Mouse (Mus musculus) heart, adult 9 months (tissue): ENCODE results near the gene Disp3.

Source experiments
- DNase-seq, 2 experiments: peaks; one replicate each; pipeline ENCODE4 v3.0.0; 2022; ENCODE audit warnings: low spot score in 2 of 2

The Disp3 gene

DNA sequence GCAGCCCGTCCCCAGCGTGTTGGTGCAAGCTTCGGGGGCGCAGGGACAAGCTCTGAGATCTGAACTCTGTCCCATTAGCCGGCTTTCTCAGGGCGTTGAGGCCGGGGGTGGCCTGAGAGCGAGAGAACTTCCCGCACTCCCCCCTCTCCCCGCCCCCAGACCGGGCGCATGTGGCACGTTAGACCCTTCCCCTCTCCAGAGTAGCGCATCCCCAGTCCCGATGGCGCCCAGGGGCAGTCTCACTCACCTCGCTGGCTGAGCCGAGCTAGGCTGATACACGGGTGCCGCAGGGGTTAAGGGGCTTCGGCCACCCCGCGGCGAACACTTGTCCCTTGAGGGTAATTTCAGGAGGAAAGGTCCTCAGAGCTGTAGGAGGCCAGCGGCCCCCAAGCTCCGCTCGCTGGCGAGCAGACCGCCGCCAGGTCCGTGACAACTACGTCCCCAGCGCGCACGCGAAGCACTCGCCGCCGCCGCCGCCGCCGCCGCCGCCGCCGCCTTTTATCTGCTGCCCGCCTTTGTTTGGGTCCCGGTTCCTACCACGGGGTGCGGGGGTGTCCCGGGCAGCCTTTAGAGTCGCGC, at the start of gene Disp3:
Disp3 (minus strand) TSS at position 490 of the 579 bp plus-strand sequence.
- no peak for DNase-seq

DNA sequence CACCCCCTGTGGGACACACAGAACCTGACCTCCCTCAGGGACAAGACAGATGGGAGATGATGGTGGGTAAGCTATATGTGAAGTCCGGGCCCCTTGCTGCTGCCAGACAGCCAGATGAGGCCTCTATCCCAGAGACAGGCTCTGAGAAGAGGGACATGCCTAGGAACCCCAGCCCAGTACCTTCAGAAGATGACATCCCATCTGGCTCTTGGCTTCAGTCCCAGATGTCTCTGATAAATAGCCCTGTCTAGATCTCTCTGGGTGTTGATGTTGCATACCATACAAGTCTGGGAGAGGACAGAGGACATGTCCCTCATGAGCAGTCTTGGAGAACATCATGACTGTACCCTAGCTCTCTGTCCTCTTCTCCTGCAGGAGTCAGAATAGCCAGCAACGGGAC, 42.5 kb upstream of the Disp3 start:
- no peak for DNase-seq

DNA sequence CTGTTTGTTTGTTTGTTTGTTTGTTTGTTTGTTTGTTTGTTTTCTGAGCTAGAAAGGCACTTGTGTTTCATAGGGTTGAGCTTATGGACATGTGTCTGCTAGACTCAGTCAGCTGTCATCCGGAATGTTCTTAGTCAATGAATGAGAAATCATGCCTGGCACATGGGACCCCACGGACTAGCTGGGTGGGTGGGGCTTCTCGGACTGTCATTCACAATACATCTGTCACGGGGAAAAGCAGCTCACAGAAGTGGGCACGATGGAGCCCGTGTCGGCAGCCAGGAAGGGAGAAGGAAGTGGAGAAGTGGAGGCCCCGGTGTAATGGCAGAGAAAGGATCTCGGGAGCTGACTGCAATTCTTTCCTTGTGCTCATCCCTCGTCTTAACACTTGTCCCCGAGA, 41.7 kb upstream of the Disp3 start:
- no peak for DNase-seq

DNA sequence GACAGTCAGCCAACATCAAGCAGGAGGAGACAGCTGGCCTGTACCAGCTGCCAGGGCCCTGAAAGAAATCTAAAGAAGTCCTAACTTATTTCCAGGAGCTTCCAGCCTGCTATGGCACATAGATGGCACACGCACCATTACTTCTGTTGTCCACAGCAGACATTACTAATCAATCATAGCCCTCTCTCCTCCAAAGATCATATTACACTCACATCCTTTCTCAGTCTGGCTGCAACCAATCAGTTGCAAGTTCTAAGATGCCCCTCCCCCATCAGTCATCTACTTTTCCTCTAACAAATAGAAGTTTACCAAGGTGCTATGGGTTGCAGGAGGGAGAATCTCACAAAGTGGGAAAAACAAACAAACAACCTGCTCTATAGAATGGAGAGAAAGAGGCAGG, 40.5 kb upstream of the Disp3 start:
- DNase-seq = no peak

DNA sequence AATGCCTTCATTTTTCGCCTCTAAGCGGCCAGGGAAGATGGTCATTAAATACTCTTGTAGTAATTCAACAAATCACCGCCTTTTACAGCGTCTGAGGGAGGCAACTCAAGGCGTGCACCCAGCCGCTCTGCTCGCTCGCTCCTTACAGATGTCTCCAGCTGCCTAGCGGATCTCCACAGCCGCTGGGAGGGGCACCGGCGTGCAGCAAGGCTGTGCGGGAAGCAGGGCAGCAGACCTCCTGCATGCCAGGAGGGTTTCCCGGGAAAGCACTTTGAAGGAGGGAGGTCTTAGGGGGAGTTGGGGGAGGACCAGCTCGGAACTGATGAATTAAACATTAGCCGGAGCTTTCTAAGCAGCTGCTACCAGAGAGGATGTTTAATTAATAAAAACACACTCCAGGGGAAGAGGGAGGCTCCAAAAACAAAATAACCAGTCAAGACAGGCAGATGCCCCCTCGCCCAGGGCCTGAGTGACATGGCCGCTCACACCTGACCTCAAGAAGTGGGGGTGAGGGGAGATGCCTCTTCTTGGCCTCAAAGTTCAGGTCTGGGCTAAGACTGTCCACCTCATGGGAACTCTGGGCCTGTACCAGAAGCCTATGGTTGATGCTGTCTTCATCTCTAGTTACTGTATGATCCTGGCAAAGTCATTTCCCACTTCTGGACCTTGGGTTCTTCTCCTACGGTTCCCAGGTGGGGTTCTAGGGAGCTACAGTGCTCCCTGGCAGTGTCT, 39.7 kb upstream of the Disp3 start:
- DNase-seq = peak in 1 of 2 experiments; percentile 9

DNA sequence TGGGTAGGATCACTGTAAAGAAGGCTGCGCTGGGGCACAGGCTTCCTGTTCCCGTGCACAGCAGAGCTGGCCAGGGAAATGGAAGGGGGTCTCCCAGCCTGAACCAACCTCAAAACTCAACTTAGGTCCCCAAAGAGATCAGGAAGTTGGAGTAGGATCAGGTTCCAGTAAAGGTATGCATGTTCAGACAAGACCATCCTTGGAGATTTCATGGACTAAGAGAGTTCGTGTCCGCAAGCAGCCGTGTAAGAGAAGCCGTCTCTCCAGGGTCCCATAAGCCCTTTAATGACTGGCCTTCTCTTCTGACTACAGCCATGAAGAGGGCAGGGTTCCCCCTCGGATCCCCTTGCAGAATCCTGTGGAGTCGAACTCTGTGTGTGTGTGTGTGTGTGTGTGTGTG, 39.0 kb upstream of the Disp3 start:
- no peak for DNase-seq

DNA sequence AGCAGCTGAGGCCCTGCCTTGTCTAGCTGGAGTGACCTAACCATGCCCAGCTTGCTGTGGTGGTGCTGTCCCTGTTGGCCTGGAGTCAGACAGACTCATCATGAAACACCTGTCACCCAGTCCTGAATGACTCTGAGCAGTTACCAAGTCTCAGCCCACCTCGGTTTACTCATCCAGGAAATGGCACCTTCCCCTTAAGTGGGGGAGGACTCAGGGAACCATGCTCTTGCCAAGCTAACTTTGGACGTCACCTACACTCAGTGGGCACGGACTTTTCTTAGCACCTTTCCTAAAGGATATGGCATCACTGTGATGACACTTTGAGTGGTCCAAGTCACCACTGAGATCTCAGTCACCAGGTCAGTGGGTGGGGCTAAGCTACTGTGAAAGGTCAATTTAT, 38.2 kb upstream of the Disp3 start:
- DNase-seq = no peak

DNA sequence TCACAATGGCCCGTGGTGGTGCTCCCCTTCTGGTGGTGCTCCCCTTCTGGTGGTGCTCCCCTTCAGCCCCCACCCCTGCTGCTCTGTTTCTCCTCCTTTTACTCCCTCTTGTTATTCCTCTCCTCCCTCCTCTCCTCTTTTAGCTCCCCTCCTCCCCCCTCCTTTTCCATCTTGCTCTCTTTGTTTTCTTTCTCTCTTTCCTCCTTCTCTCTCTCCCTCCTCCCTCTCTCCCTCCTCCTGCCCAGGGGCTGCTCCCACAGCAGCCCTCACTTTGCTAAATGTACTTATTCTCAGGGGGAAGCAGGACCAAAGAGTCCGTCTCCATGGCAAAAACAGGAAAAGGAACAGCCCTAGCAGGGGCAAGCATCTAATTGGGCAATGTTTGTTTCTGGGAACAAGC, 37.3 kb upstream of the Disp3 start:
- no peak for DNase-seq

DNA sequence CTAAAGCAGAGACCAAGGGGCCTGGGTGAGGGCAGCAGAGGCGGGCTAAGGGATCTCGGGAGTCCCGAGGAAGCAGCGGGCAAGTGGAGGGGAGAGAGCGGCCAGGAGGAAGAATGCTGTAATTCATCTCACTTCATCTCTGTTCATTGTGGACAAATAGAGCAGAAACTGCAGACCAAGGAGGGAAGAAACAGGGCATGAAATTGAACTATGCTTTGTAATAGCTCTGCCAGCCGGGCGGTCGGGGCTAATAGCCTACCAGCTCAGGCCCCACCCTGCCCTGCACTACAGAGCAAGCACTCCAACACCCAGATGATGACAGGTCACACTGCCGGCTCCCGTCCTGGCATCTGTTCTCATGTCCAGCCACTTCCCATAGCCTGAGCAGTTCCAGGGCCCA, 34.4 kb upstream of the Disp3 start:
- no peak for DNase-seq

DNA sequence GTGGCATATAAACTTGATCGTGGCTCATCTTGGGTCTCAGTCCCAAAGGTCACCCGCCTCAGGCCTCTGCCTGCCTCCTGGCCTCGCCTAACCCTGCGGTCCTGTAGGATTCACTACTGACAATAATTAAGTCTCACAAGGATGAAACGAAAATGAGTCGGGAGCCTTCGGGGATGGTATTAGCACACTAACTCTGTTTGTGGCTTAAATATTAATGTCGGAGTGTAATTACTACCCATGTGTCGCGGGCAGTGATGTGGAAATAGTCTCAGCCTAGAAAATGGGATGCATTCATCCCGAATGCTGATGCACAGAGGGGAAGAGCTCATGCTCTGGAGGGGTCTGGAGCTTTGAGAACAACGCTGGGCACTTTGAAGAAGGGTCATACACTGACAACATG, 31.6 kb upstream of the Disp3 start:
- DNase-seq = no peak

DNA sequence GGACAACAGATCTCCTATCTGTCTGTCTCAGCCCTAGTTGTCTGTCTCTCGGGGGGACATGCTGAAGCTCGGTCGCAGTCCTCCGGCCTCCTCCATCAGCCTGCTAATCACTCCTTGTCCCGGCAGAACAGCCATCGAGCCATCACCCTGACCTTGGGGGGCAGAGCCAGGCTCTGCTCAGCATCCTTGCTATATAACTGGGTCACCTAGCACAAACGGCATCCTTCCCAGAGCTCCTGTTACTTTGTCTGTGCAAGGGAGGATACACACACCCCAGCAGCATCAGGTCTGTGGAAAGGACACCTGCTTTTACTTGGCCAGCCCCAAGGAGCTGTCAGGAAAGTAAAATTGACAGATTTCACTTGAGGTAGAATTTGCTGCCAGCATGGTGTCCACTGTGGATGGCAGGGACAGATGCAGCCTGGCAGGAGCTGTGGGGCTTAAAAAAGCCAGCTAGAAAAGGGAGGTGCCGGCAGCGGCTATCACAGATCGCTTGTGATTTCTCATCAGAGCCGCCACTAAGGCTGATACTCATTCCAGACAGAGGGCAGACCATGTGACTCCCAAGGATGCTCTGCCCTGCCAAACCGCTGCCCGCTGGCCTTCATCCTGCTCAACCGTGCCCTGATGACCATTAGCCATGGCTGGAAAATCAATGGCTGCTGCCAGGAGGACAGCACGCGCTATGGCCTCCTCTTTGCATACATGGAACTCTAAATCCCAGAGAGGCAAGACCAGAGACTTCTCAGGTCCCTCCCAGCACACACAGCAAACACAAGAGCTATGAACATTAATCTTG, 27.8 kb upstream of the Disp3 start:
- no peak for DNase-seq

DNA sequence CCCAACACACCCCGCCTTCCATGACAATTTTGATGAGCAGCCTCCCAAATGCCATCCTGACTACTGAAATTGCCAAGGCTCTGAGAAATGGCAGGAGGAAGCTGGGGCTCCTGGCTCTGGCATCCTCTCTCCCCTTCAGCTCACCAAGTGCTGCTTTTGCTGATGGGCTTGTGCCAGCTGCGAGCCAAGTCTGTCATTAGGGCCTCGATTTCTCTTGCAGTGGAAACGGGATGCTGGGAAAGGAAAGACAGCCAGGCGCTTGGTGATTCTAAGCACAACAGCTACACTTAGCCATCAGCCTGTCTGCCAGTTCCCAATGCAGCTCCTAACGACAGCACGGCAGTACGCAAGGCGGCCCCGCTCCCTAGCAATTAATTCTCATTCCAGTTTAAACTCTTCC, 26.6 kb upstream of the Disp3 start:
- DNase-seq = no peak

DNA sequence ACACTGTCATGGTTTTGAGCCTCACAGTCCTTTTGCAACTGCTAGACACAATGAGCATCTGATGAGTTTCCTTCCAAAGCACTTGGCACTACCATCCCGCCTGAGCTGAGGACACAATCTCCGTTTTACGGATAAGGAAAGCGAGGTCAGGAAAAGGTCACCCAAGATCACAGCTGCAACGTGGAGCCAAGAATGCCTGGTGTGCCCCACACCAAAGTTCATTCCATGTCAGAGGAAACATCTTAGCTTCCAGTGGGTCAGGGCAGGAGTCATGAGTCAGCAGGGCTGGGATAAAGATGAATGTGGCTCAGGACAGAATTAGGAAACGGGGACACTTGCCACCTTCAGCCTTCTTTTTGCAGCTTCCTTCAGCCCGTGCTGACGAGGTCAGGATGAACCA, 25.8 kb upstream of the Disp3 start:
- no peak for DNase-seq

DNA sequence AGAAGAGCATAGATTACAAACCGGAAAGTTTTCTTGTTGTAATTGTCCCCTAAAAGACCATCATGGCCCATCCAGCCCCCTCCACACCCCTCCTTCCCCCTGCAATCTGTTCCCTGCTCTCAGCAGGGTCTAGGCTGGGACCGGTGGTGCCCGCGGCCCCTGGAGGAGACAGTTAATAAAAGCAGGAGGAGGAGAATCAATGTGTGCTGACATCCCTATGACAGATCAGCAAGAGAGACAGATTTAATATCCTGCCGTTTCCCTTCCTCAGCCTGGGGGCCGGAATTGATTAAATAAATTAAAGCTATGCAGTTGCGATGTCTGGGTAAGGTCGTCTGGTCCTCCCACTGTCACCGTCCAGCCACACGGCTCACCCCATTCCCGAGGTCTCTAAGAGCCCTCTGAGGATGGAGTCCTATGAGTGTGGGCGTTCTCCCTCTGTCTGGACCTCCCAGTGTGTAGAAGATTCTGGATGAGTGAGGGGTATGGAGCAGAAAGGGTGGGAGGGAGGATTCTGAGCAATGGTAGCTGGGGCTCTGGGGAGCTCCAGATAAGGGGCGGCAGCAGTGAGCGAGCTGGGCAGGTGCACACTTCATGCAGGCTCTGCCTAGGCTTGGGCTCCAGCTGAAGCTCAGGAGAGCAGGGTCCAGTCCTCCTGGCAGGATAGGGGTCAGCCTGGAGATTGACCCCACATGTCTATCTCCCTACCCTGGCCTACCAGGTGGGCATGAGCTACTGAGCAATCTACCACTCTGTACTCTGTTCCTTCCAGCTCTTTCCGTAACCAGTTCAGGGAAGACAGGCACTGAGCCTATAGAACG, 24.7 kb upstream of the Disp3 start:
- DNase-seq = no peak

DNA sequence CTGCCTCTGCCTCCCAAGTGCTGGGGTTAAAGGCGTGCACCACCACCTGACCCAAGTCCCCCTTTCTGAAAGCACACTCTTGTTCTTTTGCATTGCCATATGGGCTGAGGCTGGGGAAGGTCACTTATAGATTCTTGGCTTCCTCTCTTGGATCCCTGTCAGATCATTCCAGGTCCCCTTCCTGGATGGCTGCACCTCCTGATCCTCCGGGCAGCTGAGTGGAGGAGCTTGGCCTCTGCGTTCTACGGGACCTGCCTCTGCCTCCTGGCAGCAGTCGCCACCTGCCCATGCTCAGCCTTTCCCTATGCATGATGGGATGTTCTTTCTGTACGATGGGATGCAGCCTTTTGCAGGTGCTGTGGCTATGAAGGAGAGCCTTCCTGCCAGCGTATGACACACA, 23.1 kb upstream of the Disp3 start:
- no peak for DNase-seq

DNA sequence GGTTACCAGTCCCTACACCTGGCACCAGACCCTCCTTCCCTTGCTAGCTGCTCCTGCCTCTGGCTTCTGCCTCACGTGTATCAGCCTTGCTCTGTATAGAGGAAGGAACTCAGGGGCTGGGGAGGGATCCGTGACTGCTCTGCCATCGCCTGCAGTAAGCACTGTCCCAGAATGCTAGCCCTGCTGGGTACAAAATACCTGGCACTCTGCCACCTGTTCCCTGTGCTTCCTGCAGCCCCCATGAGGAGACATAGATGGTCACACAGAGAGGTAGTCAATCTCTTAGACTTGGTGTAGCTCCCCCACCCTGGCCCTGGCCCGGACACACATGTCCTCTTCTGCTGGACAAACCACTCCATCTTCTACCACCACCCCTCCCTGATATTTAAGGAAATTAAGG, 22.4 kb upstream of the Disp3 start:
- no peak for DNase-seq

DNA sequence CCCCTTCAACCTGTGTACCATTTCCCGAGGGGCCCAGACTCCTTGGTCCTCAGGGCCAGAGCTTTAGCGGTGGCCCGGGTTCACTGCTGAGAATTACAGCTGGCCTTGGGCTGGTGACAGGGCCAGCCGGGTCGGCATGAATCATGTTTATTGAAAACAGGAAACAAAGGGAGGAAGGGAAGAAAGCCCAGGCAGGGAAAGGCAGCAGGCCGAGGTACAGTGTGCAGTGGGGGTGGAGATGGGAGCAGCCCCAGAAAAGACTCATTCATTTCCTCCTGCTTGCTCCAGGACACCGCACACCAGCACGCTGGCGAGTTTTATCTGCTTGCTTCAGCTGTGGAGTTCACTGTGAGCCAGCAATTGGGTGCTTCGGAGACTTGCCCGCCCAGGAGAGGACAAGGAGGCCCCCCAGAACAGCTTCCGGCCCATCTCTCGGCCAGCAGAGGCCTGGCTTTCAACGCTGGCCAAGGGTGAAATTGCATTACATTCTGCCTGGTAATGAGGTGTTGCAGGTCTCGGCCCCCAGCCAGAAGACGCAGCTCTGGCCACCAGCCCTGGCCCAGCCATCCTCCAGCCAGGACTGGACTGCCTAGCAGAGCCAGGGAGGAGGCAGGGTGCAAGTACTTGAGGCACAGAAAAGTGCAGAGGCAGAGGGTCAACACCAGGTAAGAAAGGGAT, 18.8 kb upstream of the Disp3 start:
- peak; percentile 2 to 18 for DNase-seq

DNA sequence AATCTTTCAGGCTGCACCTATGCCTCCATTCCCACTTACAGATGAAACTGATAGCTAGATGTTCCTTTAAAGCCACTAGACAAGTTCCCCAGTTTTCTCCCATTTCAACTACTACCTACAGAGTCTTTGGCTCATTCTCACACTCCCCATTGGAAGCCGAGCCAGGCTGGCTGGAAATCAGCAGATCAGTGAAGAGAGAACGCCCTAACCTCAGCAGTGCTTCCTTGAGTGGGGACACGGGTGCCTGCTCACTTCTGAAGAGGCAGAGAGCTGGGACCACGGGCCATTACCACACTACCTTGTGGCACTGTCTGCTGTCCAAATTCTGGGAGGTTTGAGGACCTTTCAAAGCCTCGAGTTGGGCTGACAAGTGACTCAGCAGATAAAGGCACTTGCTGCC, 11.0 kb upstream of the Disp3 start:
- DNase-seq = no peak

DNA sequence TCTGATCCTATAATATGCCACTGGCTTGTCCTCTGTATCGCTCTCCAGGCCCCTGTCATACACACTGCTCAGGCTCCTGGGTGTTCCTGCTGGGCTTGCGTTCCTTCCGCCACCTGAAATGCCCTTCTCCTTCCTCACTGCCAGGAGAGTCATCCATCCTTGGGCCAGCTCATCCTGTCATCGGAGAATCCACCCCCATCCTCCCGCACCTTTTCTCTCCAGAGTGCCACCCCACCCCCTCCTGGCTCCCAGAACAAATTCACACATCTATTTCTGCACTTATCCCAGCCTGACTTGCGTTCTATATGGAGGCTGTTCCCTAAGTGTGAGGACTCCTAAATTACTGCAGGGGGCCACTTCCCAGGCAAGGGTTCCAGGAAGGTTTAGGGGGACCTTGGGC, 9.9 kb upstream of the Disp3 start:
- no peak for DNase-seq

DNA sequence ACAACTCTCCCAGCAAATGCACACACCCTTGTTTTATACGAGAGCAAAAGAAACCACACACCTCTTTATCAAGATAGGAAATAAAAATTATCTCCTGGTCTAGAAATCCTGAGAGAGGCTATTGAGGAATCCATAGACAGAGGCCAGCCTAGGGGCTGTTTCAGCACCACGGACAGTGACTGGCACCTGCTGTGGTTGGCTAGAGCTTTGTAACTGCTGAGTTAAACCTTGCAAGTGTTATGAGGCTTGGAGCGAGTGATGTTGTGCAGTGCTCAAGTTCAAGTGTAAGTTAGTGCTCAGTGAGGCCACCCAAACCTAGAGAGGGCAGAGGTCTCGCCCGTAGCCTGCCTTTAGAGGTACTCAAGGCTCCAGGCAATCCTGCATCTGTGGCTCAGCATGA, 5.6 kb upstream of the Disp3 start:
- DNase-seq = no peak

DNA sequence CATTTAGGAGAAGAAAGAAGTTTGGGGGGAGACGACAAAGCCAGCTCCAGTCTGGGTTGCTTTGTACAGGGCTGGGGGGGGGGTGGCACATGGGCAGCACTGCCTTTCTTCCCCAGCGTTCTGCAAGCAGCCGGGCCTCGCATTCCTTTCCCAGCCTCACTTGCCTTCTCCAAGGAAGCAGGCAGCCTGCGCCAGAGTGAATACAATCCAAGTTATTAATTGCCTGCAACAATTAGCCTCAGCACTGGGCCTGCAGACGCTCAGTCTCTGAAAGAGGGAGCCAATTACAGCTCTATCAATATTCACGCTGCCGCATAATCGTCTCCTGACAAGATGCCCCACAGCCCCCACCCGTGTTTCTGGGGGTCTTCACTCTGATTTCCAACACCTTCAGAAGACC, 4.1 kb upstream of the Disp3 start:
- no peak for DNase-seq

DNA sequence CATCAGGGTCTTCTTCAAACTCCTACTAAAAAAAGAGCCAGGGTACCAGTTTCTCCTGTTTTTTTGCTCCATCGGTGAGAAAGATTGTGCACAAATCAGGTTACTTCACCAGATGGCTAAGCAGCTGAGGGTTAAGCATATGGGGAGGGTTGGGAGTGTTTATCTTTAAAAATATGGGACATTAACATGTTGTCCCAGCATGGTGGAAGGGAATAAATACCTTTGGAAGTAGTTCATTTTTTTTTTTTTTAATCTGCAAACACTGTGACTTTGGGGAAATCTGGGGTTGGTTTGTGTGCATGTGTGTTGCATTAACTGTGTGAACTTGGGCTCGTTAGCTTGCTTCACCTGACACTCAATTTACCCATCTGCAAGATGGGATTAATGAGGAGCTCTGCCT, 3.3 kb upstream of the Disp3 start:
- no peak for DNase-seq
